Mouse (Mus musculus) stomach, postnatal 0 days (tissue): ENCODE data around the gene Itga6.

Experiments
- CTCF ChIP-seq: IDR thresholded peaks from 2 replicates; pipeline ENCODE4 v1.5.1; 2016; ENCODE audit warnings: antibody characterized with exemption, low read depth, mild to moderate bottlenecking, moderate library complexity
- EP300 ChIP-seq: optimal IDR thresholded peaks from 2 replicates; pipeline ENCODE3; 2016; ENCODE audit warnings: antibody characterized with exemption

- no peak for TF ChIP-seq CTCF
- TF ChIP-seq EP300: no peak
These were observed 10.3 kb downstream of the Itga6 start for GRCm38 (mm10) chr2:71755748-71756147.
